Mouse (Mus musculus): ENCODE measurements around the gene Tbc1d10a. TPM values are rescaled to one million over a fixed set of nuclear protein-coding genes. Genes with fewer than 3 reads are reported as not detected.

Gene Tbc1d10a
- polyA plus RNA-seq, 1 experiment: 0.63 TPM

DNA sequence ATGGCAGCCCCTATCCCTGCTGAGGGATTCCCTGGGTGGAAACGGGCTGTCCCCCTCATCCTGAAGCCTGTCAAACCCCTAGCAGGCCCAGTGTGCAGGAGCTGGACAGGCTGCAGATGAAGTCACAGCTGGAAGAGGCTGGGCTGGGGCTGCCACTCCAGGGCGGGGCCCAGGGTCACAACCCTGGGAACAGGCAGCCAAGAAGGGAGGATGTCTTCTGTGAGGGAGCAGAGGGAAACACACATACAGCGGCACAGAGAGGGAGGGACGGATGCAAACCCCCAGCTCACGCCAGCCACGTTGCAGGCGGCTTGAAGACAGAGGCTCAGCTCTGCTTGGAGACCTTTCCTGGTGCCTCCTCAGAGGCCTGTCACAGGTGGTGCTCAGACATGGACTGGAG lies 77.5 kb downstream of the Tbc1d10a start:
- peaks cover 61% of the 10 kb centered on the region for H3K27me3 ChIP-seq (ENCODE audit: control insufficient read depth)
- H3K4me1 ChIP-seq (ENCODE audit: control insufficient read depth): peaks cover 8% of the 10 kb centered on the region
- no peak for TF ChIP-seq GATA1 (IDR thresholded peaks at IDR 0.05; ENCODE audit: low read length)
- no peak for TF ChIP-seq TAL1 (IDR thresholded peaks at IDR 0.05; ENCODE audit: low read length)
- H3K4me3 ChIP-seq (replicated peaks): no peak overlapping the region
- H3K36me3 ChIP-seq (ENCODE audit: control insufficient read depth): no peaks in the 10 kb centered on the region
- no peaks in the 10 kb centered on the region for H3K9me3 ChIP-seq (ENCODE audit: control insufficient read depth, low read length)

Other genes with a start within 250 kb of the Tbc1d10a start
- gene Pes1, start 222.8 kb upstream of the Tbc1d10a start, polyA plus RNA-seq (2012): 1.3 and 2.5 TPM in 2 replicates
- not detected in 2 replicates for gene 4930556J24Rik, start 210.0 kb upstream of the Tbc1d10a start, polyA plus RNA-seq (2012)
- not detected in 2 replicates for gene Gal3st1, start 203.2 kb upstream of the Tbc1d10a start, polyA plus RNA-seq (2012)
- 0.02 TPM in 1 of 2 replicates, not detected in the other for gene Sec14l4, start 155.3 kb upstream of the Tbc1d10a start, polyA plus RNA-seq (2012)
- not detected in 2 replicates for gene Sec14l3, start 121.9 kb upstream of the Tbc1d10a start, polyA plus RNA-seq (2012)
- gene Mtfp1, start 91.3 kb upstream of the Tbc1d10a start, polyA plus RNA-seq (2012): 1.8 and 2.1 TPM in 2 replicates
- 0.45 and 0.67 TPM in 2 replicates for gene Sec14l2, start 63.4 kb upstream of the Tbc1d10a start, polyA plus RNA-seq (2012)
- 0.70 and 0.83 TPM in 2 replicates for gene Rnf215, start 51.6 kb upstream of the Tbc1d10a start, polyA plus RNA-seq (2012)
- 0.10 and 0.11 TPM in 2 replicates for gene Ccdc157, start 26.5 kb upstream of the Tbc1d10a start, polyA plus RNA-seq (2012)
- 6.6 and 8.0 TPM in 2 replicates for gene Sf3a1, start 26.4 kb upstream of the Tbc1d10a start, polyA plus RNA-seq (2012)
- gene Castor1, start 31.4 kb downstream of the Tbc1d10a start, polyA plus RNA-seq (2012): 0.18 and 0.26 TPM in 2 replicates
- gene Osm, start 49.6 kb downstream of the Tbc1d10a start, polyA plus RNA-seq (2012): 0.41 and 0.44 TPM in 2 replicates
- gene Lif, start 70.8 kb downstream of the Tbc1d10a start, polyA plus RNA-seq (2012): not detected in 2 replicates

Data from erythroblast, embryonic 14.5 days (primary cell).